In the genomic region with DNA sequence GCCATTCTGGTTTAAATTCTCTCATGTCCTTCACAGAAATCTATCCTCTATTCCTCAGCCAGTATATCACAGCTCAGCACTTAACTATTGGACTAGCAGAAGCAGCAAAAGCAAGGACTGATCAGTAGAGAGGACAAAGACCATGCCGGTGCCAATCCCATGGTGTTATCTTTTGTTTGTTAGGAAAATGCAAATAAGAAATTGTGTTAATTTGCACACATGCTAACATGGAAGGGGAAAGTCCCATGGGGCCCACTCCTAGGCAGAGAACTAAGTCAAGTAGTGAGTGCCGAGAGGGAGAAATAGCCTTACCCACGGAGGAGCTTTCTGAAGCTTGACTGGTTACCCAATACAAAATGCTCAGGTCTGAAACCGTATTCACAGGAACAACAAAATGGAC, we compare ENCODE assay signal across 21 mouse cellular contexts. TPM values are rescaled to one million over a fixed set of nuclear protein-coding genes. Genes with fewer than 3 reads are reported as not detected.
A peak's percentile ranks its signal among the peaks of the same experiment; 100 is the strongest.
DNase-seq lines count a peak whose midpoint lies in the region; ATAC-seq and TF ChIP-seq lines count a peak whose summit lies in the region.
"Had no signal": no experiment of that assay in that cellular context is flagged by ENCODE, and none has a peak within 500 bp of the region (broad histone marks: within the 10 kb centered on the region; RNA-seq: fewer than 3 reads in every experiment).

No protein-coding gene starts in this region.

- H3K4me3 ChIP-seq in forebrain, embryonic 13.5 days: no peak overlapping the region
- H3K4me3 ChIP-seq in forebrain, embryonic 16.5 days (replicated peaks; ENCODE audit: low read length): no peak overlapping the region
- no peak overlapping the region for H3K4me3 ChIP-seq in hindbrain, embryonic 14.5 days (replicated peaks; ENCODE audit: low read length)
- H3K4me3 ChIP-seq in hindbrain, postnatal 0 days (ENCODE audit: low read length): no peak overlapping the region
- no peak overlapping the region for H3K4me3 ChIP-seq in midbrain, embryonic 14.5 days (replicated peaks; ENCODE audit: low read depth, low read length)
- no peak overlapping the region for H3K4me3 ChIP-seq in midbrain, embryonic 10.5 days
- H3K4me3 ChIP-seq: embryonic facial prominence, embryonic 15.5 days; erythroblast, embryonic 14.5 days; gastrocnemius, adult 2 months; heart, embryonic 13.5 days had no signal

- WGBS in forebrain, embryonic 13.5 days: 83% methylated on average over 4 of the region's 4 CpGs
- 76% methylated on average over 4 of the region's 4 CpGs for WGBS in forebrain, embryonic 16.5 days
- WGBS in hindbrain, embryonic 14.5 days: 58% methylated on average over 4 of the region's 4 CpGs
- WGBS in hindbrain, postnatal 0 days: 65% methylated on average over 4 of the region's 4 CpGs
- 64% methylated on average over 4 of the region's 4 CpGs for WGBS in midbrain, embryonic 14.5 days
- 93% methylated on average over 4 of the region's 4 CpGs for WGBS in midbrain, embryonic 10.5 days

- H3K4me1 ChIP-seq in forebrain, embryonic 13.5 days: no peaks in the 10 kb centered on the region
- no peaks in the 10 kb centered on the region for H3K4me1 ChIP-seq in forebrain, embryonic 16.5 days (replicated peaks; ENCODE audit: control insufficient read depth, insufficient read depth, low read length)
- no peaks in the 10 kb centered on the region for H3K4me1 ChIP-seq in hindbrain, embryonic 14.5 days (replicated peaks; ENCODE audit: control insufficient read depth, insufficient read depth, low read length)
- H3K4me1 ChIP-seq in hindbrain, postnatal 0 days (ENCODE audit: insufficient read depth, low read length): no peaks in the 10 kb centered on the region
- H3K4me1 ChIP-seq in midbrain, embryonic 14.5 days (ENCODE audit: control insufficient read depth, insufficient read depth, low read length): no peaks in the 10 kb centered on the region
- H3K4me1 ChIP-seq in midbrain, embryonic 10.5 days: no peaks in the 10 kb centered on the region
- H3K4me1 ChIP-seq: embryonic facial prominence, embryonic 15.5 days; heart, embryonic 13.5 days had no signal

- no peak overlapping the region for H3K27ac ChIP-seq in forebrain, embryonic 13.5 days
- H3K27ac ChIP-seq in forebrain, embryonic 16.5 days (ENCODE audit: low read length): no peak overlapping the region
- H3K27ac ChIP-seq in hindbrain, embryonic 14.5 days: no peak overlapping the region
- H3K27ac ChIP-seq in hindbrain, postnatal 0 days: no peak overlapping the region
- no peak overlapping the region for H3K27ac ChIP-seq in midbrain, embryonic 14.5 days (replicated peaks; ENCODE audit: low read depth, low read length)
- no peak overlapping the region for H3K27ac ChIP-seq in midbrain, embryonic 10.5 days (replicated peaks)
- H3K27ac ChIP-seq: embryonic facial prominence, embryonic 15.5 days; gastrocnemius, adult 2 months; heart, embryonic 13.5 days had no signal

- H3K4me2 ChIP-seq in forebrain, embryonic 13.5 days: no peak overlapping the region
- no peak overlapping the region for H3K4me2 ChIP-seq in forebrain, embryonic 16.5 days (ENCODE audit: low read length)
- no peak overlapping the region for H3K4me2 ChIP-seq in hindbrain, embryonic 14.5 days (replicated peaks)
- H3K4me2 ChIP-seq in hindbrain, postnatal 0 days (ENCODE audit: low read depth, low read length): no peak overlapping the region
- no peak overlapping the region for H3K4me2 ChIP-seq in midbrain, embryonic 14.5 days (ENCODE audit: low read length)
- H3K4me2 ChIP-seq: embryonic facial prominence, embryonic 15.5 days; heart, embryonic 13.5 days had no signal

- no peaks in the 10 kb centered on the region for H3K9me3 ChIP-seq in forebrain, embryonic 13.5 days (replicated peaks)
- H3K9me3 ChIP-seq in forebrain, embryonic 16.5 days (ENCODE audit: control insufficient read depth, low read length): no peaks in the 10 kb centered on the region
- no peaks in the 10 kb centered on the region for H3K9me3 ChIP-seq in hindbrain, embryonic 14.5 days (ENCODE audit: control insufficient read depth, low read length)
- no peaks in the 10 kb centered on the region for H3K9me3 ChIP-seq in hindbrain, postnatal 0 days (ENCODE audit: low read length)
- H3K9me3 ChIP-seq in midbrain, embryonic 14.5 days (ENCODE audit: control insufficient read depth, low read length): no peaks in the 10 kb centered on the region
- no peaks in the 10 kb centered on the region for H3K9me3 ChIP-seq in midbrain, embryonic 10.5 days (replicated peaks)
- H3K9me3 ChIP-seq: embryonic facial prominence, embryonic 15.5 days; heart, embryonic 13.5 days had no signal

- no peak for TF ChIP-seq CTCF in hindbrain, postnatal 0 days (IDR thresholded peaks at IDR 0.05; ENCODE audit: low read depth)

- ATAC-seq in forebrain, embryonic 13.5 days: peak; percentile 30; the same call in 1 of the 2 replicates
- ATAC-seq in forebrain, embryonic 16.5 days: no peak
- peak; percentile 34; the same call in 1 of the 2 replicates for ATAC-seq in hindbrain, embryonic 14.5 days (ENCODE audit: low FRiP score)
- ATAC-seq in hindbrain, postnatal 0 days: no peak
- peak; percentile 14; the same call in 1 of the 2 replicates for ATAC-seq in midbrain, embryonic 14.5 days (ENCODE audit: low FRiP score, low TSS enrichment)
- ATAC-seq: hindbrain, embryonic 16.5 days had no signal

- DNase-seq in hindbrain, embryonic 14.5 days (ENCODE audit: low spot score): no peak
- no peak for DNase-seq in hindbrain, postnatal 0 days (ENCODE audit: low spot score)
- DNase-seq in midbrain, embryonic 14.5 days: peak; percentile 46
- DNase-seq in midbrain, embryonic 10.5 days (ENCODE audit: low spot score): no peak
- no peak for DNase-seq in gastrocnemius, adult 8-10 months (ENCODE audit: low spot score in 2 of 2)
- DNase-seq: adrenal gland, adult 2 months; adrenal gland, postnatal 25 days; cerebellum, adult 2 months; cerebellum, postnatal 10 days; gastrocnemius, adult 2 months; gastrocnemius, postnatal 36 days; heart, adult 11 months; heart, postnatal 36 days; kidney, adult 11 months had no signal

- no peaks in the 10 kb centered on the region for H3K36me3 ChIP-seq in forebrain, embryonic 13.5 days (ENCODE audit: poor library complexity, severe bottlenecking)
- H3K36me3 ChIP-seq in forebrain, embryonic 16.5 days (ENCODE audit: control insufficient read depth, insufficient read depth): no peaks in the 10 kb centered on the region
- no peaks in the 10 kb centered on the region for H3K36me3 ChIP-seq in hindbrain, embryonic 14.5 days (replicated peaks; ENCODE audit: control insufficient read depth, insufficient read depth)
- H3K36me3 ChIP-seq in hindbrain, postnatal 0 days (ENCODE audit: insufficient read depth, low read length): no peaks in the 10 kb centered on the region
- no peaks in the 10 kb centered on the region for H3K36me3 ChIP-seq in midbrain, embryonic 14.5 days (ENCODE audit: control insufficient read depth, insufficient read depth, low read length)
- no peaks in the 10 kb centered on the region for H3K36me3 ChIP-seq in midbrain, embryonic 10.5 days
- H3K36me3 ChIP-seq: embryonic facial prominence, embryonic 15.5 days; heart, embryonic 13.5 days had no signal

- H3K9ac ChIP-seq in forebrain, embryonic 13.5 days: no peak overlapping the region
- H3K9ac ChIP-seq in forebrain, embryonic 16.5 days (replicated peaks; ENCODE audit: low read depth, low read length): no peak overlapping the region
- H3K9ac ChIP-seq in hindbrain, embryonic 14.5 days: no peak overlapping the region
- no peak overlapping the region for H3K9ac ChIP-seq in hindbrain, postnatal 0 days (replicated peaks; ENCODE audit: low read length)
- no peak overlapping the region for H3K9ac ChIP-seq in midbrain, embryonic 14.5 days (replicated peaks; ENCODE audit: low read length)
- H3K9ac ChIP-seq: embryonic facial prominence, embryonic 15.5 days; heart, embryonic 13.5 days had no signal

- H3K27me3 ChIP-seq in forebrain, embryonic 13.5 days: no peaks in the 10 kb centered on the region
- H3K27me3 ChIP-seq in forebrain, embryonic 16.5 days (replicated peaks; ENCODE audit: control insufficient read depth, insufficient read depth, low read length): no peaks in the 10 kb centered on the region
- H3K27me3 ChIP-seq in hindbrain, embryonic 14.5 days (ENCODE audit: control insufficient read depth, insufficient read depth, low read length): no peaks in the 10 kb centered on the region
- H3K27me3 ChIP-seq in hindbrain, postnatal 0 days (ENCODE audit: insufficient read depth, low read length): no peaks in the 10 kb centered on the region
- no peaks in the 10 kb centered on the region for H3K27me3 ChIP-seq in midbrain, embryonic 14.5 days (ENCODE audit: control insufficient read depth, insufficient read depth, low read length)
- H3K27me3 ChIP-seq in midbrain, embryonic 10.5 days (ENCODE audit: low read depth, poor library complexity, severe bottlenecking): no peaks in the 10 kb centered on the region
- H3K27me3 ChIP-seq: embryonic facial prominence, embryonic 15.5 days; heart, embryonic 13.5 days had no signal

RNA-seq across cellular contexts. Expression of a gene that starts 42.4 kb away (rescaled TPM):
- 0.20 and 0.34 TPM in 2 replicates for polyA plus RNA-seq in forebrain, embryonic 13.5 days (2015; fragmentation: Nextera tagmentation; extraction: Ambion mirVana)
- polyA plus RNA-seq in forebrain, embryonic 16.5 days (2015; fragmentation: Nextera tagmentation; extraction: Ambion mirVana): 0.84 and 1.4 TPM in 2 replicates
- polyA plus RNA-seq in hindbrain, embryonic 14.5 days (2014; fragmentation: Nextera tagmentation; extraction: Ambion mirVana): 0.22 and 0.31 TPM in 2 replicates
- total RNA-seq in hindbrain, postnatal 0 days (2014; rRNA removed): 1.3 and 1.5 TPM in 2 replicates
- 0.33 and 0.44 TPM in 2 replicates for polyA plus RNA-seq in hindbrain, postnatal 0 days (2015; fragmentation: Nextera tagmentation; extraction: Ambion mirVana)
- 0.12 and 0.35 TPM in 2 replicates for polyA plus RNA-seq in midbrain, embryonic 14.5 days (2014; fragmentation: Nextera tagmentation; extraction: Ambion mirVana)
- polyA plus RNA-seq in midbrain, embryonic 10.5 days (2016; fragmentation: Nextera tagmentation; extraction: Ambion mirVana): 0.42 and 0.98 TPM in 2 replicates
- under 1 TPM; 0.15 to 0.43 (median 0.36) TPM for total RNA-seq in gastrocnemius, adult 8-10 months (2022)
- total RNA-seq: ES-E14 had no signal
- polyA plus RNA-seq: erythroblast, embryonic 14.5 days had no signal

Comparison
In these comparisons a context has a peak if more than half of its experiments do, and no peak if none do; other contexts are left out.
1. ATAC-seq: peak in forebrain, embryonic 13.5 days (single experiment), hindbrain, embryonic 14.5 days (single experiment) and midbrain, embryonic 14.5 days (single experiment); none in forebrain, embryonic 16.5 days (single experiment) and hindbrain, postnatal 0 days (single experiment).